Mouse (Mus musculus) midbrain, embryonic 16.5 days (tissue): Measurements from ENCODE around the gene Olfr527. TPM values are rescaled to one million over a fixed set of nuclear protein-coding genes. Genes with fewer than 3 reads are reported as not detected.

Experiments
- ATAC-seq: fragments of 200-750 bp; cut with Nextera tagmentation; 2 replicates; pipeline ENCODE4 v1.8.0; 2017; ENCODE audit warnings: moderate TSS enrichment
- H3K27ac ChIP-seq: fragments of 300-500 bp; sonication (generic); 2 replicates; pipeline ENCODE4 v1.5.1; 2014; ENCODE audit warnings: mild to moderate bottlenecking, low read length, mixed read lengths
- H3K27me3 ChIP-seq: fragments of 300-500 bp; sonication (generic); 2 replicates; pipeline ENCODE4 v1.6.1; 2014; ENCODE audit warnings: low read depth, low read length, mixed read lengths; ENCODE audit not compliant: control insufficient read depth, insufficient read depth
- H3K36me3 ChIP-seq: fragments of 300-500 bp; sonication (generic); 2 replicates; pipeline ENCODE4 v1.6.1; 2014; ENCODE audit warnings: mild to moderate bottlenecking, low read length, moderate library complexity, mixed read lengths; ENCODE audit not compliant: control insufficient read depth, insufficient read depth
- H3K4me1 ChIP-seq: fragments of 300-500 bp; sonication (generic); 2 replicates; pipeline ENCODE4 v1.6.1; 2014; ENCODE audit warnings: mild to moderate bottlenecking, low read length, mixed read lengths; ENCODE audit not compliant: control insufficient read depth, insufficient read depth
- H3K4me2 ChIP-seq: fragments of 300-500 bp; sonication (generic); 2 replicates; pipeline ENCODE4 v1.6.1; 2014; ENCODE audit warnings: mild to moderate bottlenecking, low read length, mixed read lengths
- H3K4me3 ChIP-seq: fragments of 300-500 bp; sonication (generic); 2 replicates; pipeline ENCODE4 v1.5.1; 2014; ENCODE audit warnings: low read depth, mild to moderate bottlenecking, low read length, moderate library complexity, mixed read lengths
- H3K9ac ChIP-seq: fragments of 300-500 bp; sonication (generic); 2 replicates; pipeline ENCODE4 v1.6.1; 2014; ENCODE audit warnings: low read depth, low read length, mixed read lengths
- H3K9me3 ChIP-seq: fragments of 300-500 bp; sonication (generic); replicated peaks from 2 replicates; pipeline ENCODE4 v1.6.1; 2014; ENCODE audit warnings: mild to moderate bottlenecking, low read length, mixed read lengths; ENCODE audit not compliant: control insufficient read depth, poor library complexity, severe bottlenecking
- whole genome bisulfite sequencing: fragments of 180-500 bp; shearing (Covaris S2); extraction: QIAGEN DNeasy Blood & Tissue Kit; methylation state at CpG from one replicate; pipeline ENCODE4 v1.1.7; 2014; 5-methylcytosine and 5-hydroxymethylcytosine counted together
- polyA plus RNA-seq: library from polyadenylated mRNA; unstranded; fragments of >200 nt; fragmentation: Nextera tagmentation; extraction: Ambion mirVana; gene quantifications from 2 replicates; pipeline ENCODE4 v1.2.1, GENCODE M21; 2015

Olfr527 gene
- polyA plus RNA-seq, 1 experiment from 2014 or later = not detected

GRCm38 (mm10) chr7:140374300-140374699 lies 40.5 kb downstream of the Olfr527 start:
- 78% methylated on average over 4 of the region's 4 CpGs for WGBS
- ATAC-seq = no peak
- H3K27me3 ChIP-seq = no peaks in the 10 kb centered on the region
- H3K9me3 ChIP-seq = no peaks in the 10 kb centered on the region
- no peaks in the 10 kb centered on the region for H3K4me1 ChIP-seq
- no peak overlapping the region for H3K4me2 ChIP-seq
- no peaks in the 10 kb centered on the region for H3K36me3 ChIP-seq
- H3K9ac ChIP-seq = no peak overlapping the region
- no peak overlapping the region for H3K4me3 ChIP-seq
- H3K27ac ChIP-seq = no peak overlapping the region

GRCm38 (mm10) chr7:140376231-140376630 lies 42.4 kb downstream of the Olfr527 start, which contains the start of gene Olfr530:
Gene Olfr530 (minus strand): TSS chr7:140376331.
- Histone ChIP-seq H3K9me3 (no peaks in the 10 kb centered on the region), H3K27ac (no peak within 1 kb of the TSS), H3K36me3 (no peaks in the 10 kb centered on the region), H3K4me1 (no peaks in the 10 kb centered on the region), H3K27me3 (no peaks in the 10 kb centered on the region), H3K9ac (no peak within 1 kb of the TSS), H3K4me2 (no peak within 1 kb of the TSS), H3K4me3 (no peak within 1 kb of the TSS)
- WGBS = 71% methylated on average over 1 of the region's 1 CpGs
- ATAC-seq = no peak

- H3K9me3 ChIP-seq = no peaks in the 10 kb centered on the region
- H3K27me3 ChIP-seq = no peaks in the 10 kb centered on the region
- no peak overlapping the region for H3K27ac ChIP-seq
- H3K4me1 ChIP-seq = no peaks in the 10 kb centered on the region
- H3K9ac ChIP-seq = no peak overlapping the region
- no peaks in the 10 kb centered on the region for H3K36me3 ChIP-seq
- no peak for ATAC-seq
- H3K4me3 ChIP-seq = no peak overlapping the region
- H3K4me2 ChIP-seq = no peak overlapping the region
- 99% methylated on average over 2 of the region's 2 CpGs for WGBS
Observed at GRCm38 (mm10) chr7:140376911-140377310, 43.1 kb downstream of the Olfr527 start.

Other genes with a start within 250 kb of the Olfr527 start
- not detected in 2 replicates for gene Prap1, start 240.6 kb upstream of the Olfr527 start, polyA plus RNA-seq
- gene Fuom, start 231.6 kb upstream of the Olfr527 start, polyA plus RNA-seq = 32.2 and 33.3 TPM in 2 replicates
- 6.7 and 8.3 TPM in 2 replicates for gene Paox, start 218.2 kb upstream of the Olfr527 start, polyA plus RNA-seq
- 111 TPM in 2 replicates for gene Echs1, start 217.5 kb upstream of the Olfr527 start, polyA plus RNA-seq
- 26.7 and 32.6 TPM in 2 replicates for gene Mtg1, start 196.5 kb upstream of the Olfr527 start, polyA plus RNA-seq
- 26.7 and 29.2 TPM in 2 replicates for gene Sprn, start 179.1 kb upstream of the Olfr527 start, polyA plus RNA-seq
- not detected in 2 replicates for gene Olfr522, start 169.3 kb upstream of the Olfr527 start, polyA plus RNA-seq
- gene Olfr523, start 160.8 kb upstream of the Olfr527 start, polyA plus RNA-seq = not detected in 2 replicates
- gene Olfr524, start 128.1 kb upstream of the Olfr527 start, polyA plus RNA-seq = not detected in 2 replicates
- gene Cd163l1, start 115.8 kb upstream of the Olfr527 start, polyA plus RNA-seq = not detected in 2 replicates
- not detected in 2 replicates for gene 5830411N06Rik, start 86.7 kb upstream of the Olfr527 start, polyA plus RNA-seq
- gene Olfr525, start 13.2 kb upstream of the Olfr527 start, polyA plus RNA-seq = not detected in 2 replicates
- not detected in 2 replicates for gene Olfr60, start 27.7 kb downstream of the Olfr527 start, polyA plus RNA-seq
- not detected in 2 replicates for gene Olfr530, start 42.3 kb downstream of the Olfr527 start, polyA plus RNA-seq
- gene Olfr531, start 68.9 kb downstream of the Olfr527 start, polyA plus RNA-seq = not detected in 2 replicates
- gene Olfr532, start 87.6 kb downstream of the Olfr527 start, polyA plus RNA-seq = not detected in 2 replicates
- gene Olfr533, start 129.4 kb downstream of the Olfr527 start, polyA plus RNA-seq = not detected in 2 replicates
- not detected in 2 replicates for gene Olfr535, start 150.2 kb downstream of the Olfr527 start, polyA plus RNA-seq
- gene Olfr536, start 173.4 kb downstream of the Olfr527 start, polyA plus RNA-seq = not detected in 2 replicates
- gene Olfr538, start 233.9 kb downstream of the Olfr527 start, polyA plus RNA-seq = not detected in 2 replicates